Mouse (Mus musculus) cerebellum, adult 18-20 months (tissue): ENCODE measurements around the gene Smarcd3.

Source experiments
- DNase-seq, 2 experiments: peaks; one replicate each; pipeline ENCODE4 v3.0.0; 2021

Smarcd3 gene

GRCm38 (mm10) chr5:24553621-24554244 lies 70.5 kb downstream of the Smarcd3 start:
- DNase-seq: no peak

- DNase-seq: no peak
These were observed 72.9 kb downstream of the Smarcd3 start for GRCm38 (mm10) chr5:24551317-24551688.

- no peak for DNase-seq
These were observed 73.5 kb downstream of the Smarcd3 start for GRCm38 (mm10) chr5:24550598-24551316.

GRCm38 (mm10) chr5:24542643-24543042 lies 81.6 kb downstream of the Smarcd3 start:
- no peak for DNase-seq

GRCm38 (mm10) chr5:24541144-24541569 lies 83.1 kb downstream of the Smarcd3 start:
- no peak for DNase-seq
